8 mouse cellular contexts compared by ENCODE assay signal in the genomic region with DNA sequence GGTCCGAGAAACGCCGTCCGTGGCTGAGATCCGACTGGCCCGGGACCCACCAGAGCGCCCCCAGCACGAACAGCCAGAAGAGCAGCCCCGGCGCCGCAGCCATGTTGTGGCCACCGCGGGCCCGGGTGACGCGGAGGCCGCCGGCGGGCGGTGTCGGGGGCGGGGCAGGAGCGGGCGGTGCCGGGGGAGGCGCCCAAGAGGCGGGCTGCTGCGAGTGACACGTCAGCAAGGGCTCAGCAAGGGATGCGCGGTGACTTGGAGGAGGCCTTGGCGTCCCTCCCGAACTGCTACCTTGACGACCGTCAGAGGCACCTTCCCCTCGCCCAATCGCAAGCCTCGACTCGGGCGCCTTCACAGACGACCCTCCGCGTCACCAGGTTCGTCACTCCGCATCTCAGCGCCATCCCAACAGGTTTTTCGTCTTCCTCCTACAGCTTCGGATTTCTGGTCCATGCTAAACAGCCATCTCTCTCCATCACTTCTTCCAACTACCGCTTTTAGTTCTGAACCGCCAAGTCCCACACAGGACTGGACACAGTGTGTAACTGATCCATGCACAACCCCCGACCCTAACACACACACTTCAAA. TPM values are rescaled to one million over a fixed set of nuclear protein-coding genes. Genes with fewer than 3 reads are reported as not detected.
DNase-seq lines count a peak whose midpoint lies in the region; ATAC-seq and TF ChIP-seq lines count a peak whose summit lies in the region.

Gene Mia3, minus strand, starts transcription at position 127 of the 588 bp plus-strand sequence.

- peaks cover 0 to 2% of the 10 kb centered on the region in 2 experiments; a peak in 1 of 4 replicates for H3K36me3 ChIP-seq in MEL (ENCODE audit: control insufficient read depth in 1 of 2, insufficient read depth in 2 of 2, low read length in 2 of 2)
- H3K36me3 ChIP-seq in lung, embryonic 16.5 days (ENCODE audit: control insufficient read depth, insufficient read depth, low read length) = peaks cover 9% of the 10 kb centered on the region

- H3K4me3 ChIP-seq in MEL (ENCODE audit: control insufficient read depth in 1 of 2, insufficient read depth in 1 of 2, low read depth in 2 of 2, low read length in 2 of 2) = peak within 1 kb of the TSS; percentile 79 to 94
- peak within 1 kb of the TSS; percentile 75 for H3K4me3 ChIP-seq in cerebellum, adult 2 months (replicated peaks; ENCODE audit: insufficient read depth, low read depth, low read length)
- peak within 1 kb of the TSS; percentile 85 for H3K4me3 ChIP-seq in lung, embryonic 16.5 days (ENCODE audit: low read length)

- peak; percentile 98 to 99 for ATAC-seq in hematopoietic stem cell, adult 5-6 weeks (replicated peaks in 1 of 2; ENCODE audit: insufficient read depth in 1 of 2, low FRiP score in 2 of 2, low TSS enrichment in 1 of 2, low read depth in 1 of 2, poor library complexity in 2 of 2, severe bottlenecking in 2 of 2)
- peak; percentile 99 for ATAC-seq in lung, embryonic 16.5 days (ENCODE audit: low read depth)

- no peak within 1 kb of the TSS for H3K27ac ChIP-seq in MEL (ENCODE audit: control insufficient read depth, low read depth, low read length)
- H3K27ac ChIP-seq in cerebellum, adult 2 months (ENCODE audit: insufficient read depth, low read length) = peak within 1 kb of the TSS; percentile 45
- 0 out of 2 replicates have a peak within 1 kb of the TSS, but pooled peaks have one; percentile 38 for H3K27ac ChIP-seq in lung, embryonic 16.5 days (ENCODE audit: low read length)

- 0 out of 6 replicates have a peak, but pooled peaks of 1 of the 3 experiments have one; percentile 18 for TF ChIP-seq CTCF in MEL (IDR thresholded peaks at IDR 0.05 in 2 of 3, conservative IDR thresholded peaks at IDR 0.05 in 1 of 3; ENCODE audit: control insufficient read depth in 1 of 3, insufficient read depth in 1 of 3, low read depth in 2 of 3, low read length in 3 of 3, poor library complexity in 1 of 3, severe bottlenecking in 1 of 3)
- TF ChIP-seq CTCF in cerebellum, adult 2 months (IDR thresholded peaks at IDR 0.05; ENCODE audit: borderline replicate concordance, insufficient read depth, low read depth, low read length) = no peak

- peaks cover 0 to 10% of the 10 kb centered on the region in 2 experiments; a peak in 2 of 4 replicates for H3K4me1 ChIP-seq in MEL (ENCODE audit: control insufficient read depth in 1 of 2, insufficient read depth in 2 of 2, low read length in 2 of 2)
- H3K4me1 ChIP-seq in cerebellum, adult 2 months (ENCODE audit: control insufficient read depth, insufficient read depth, low read length) = peaks cover 7% of the 10 kb centered on the region; the same call in 1 of the 2 replicates
- H3K4me1 ChIP-seq in lung, embryonic 16.5 days (replicated peaks; ENCODE audit: control insufficient read depth, insufficient read depth, low read length) = peaks cover 18% of the 10 kb centered on the region

- WGBS in cerebellum, adult 2 months = 1% methylated on average over 51 of the region's 51 CpGs
- under 1% methylated on average over 41 of the region's 51 CpGs for WGBS in lung, embryonic 16.5 days

- H3K79me2 ChIP-seq in MEL (ENCODE audit: control insufficient read depth, insufficient read depth, low read length, poor library complexity) = peaks cover 4% of the 10 kb centered on the region; the same call in 1 of the 2 replicates

- DNase-seq in MEL (ENCODE audit: low read depth, low spot score) = peak; percentile 97
- DNase-seq in cerebellum, adult 2 months = peak; percentile 98 to 99
- peak; percentile 95 for DNase-seq in forelimb bud, embryonic 11.5 days (ENCODE audit: low read depth, low spot score)
- DNase-seq in layer of hippocampus, adult 9-10 months (ENCODE audit: low spot score) = peak; percentile 89
- DNase-seq in ovary, postnatal 10 days (ENCODE audit: low spot score) = peak; percentile 83
- peak; percentile 93 for DNase-seq in thymus, postnatal 10 days (ENCODE audit: low spot score in 2 of 2)

- peak within 1 kb of the TSS; percentile 87 for H3K4me2 ChIP-seq in lung, embryonic 16.5 days (ENCODE audit: low read depth, low read length)

- H3K9ac ChIP-seq in MEL (ENCODE audit: control insufficient read depth, low read depth, low read length, poor library complexity, severe bottlenecking) = peak within 1 kb of the TSS; percentile 89
- H3K9ac ChIP-seq in lung, embryonic 16.5 days (ENCODE audit: low read length) = peak within 1 kb of the TSS; percentile 83

- TF ChIP-seq RAD21 in MEL (IDR thresholded peaks at IDR 0.05; ENCODE audit: low read depth, low read length) = no peak

- peak; percentile 69 to 98 for TF ChIP-seq POLR2A in MEL (IDR thresholded peaks at IDR 0.05; ENCODE audit: control insufficient read depth in 1 of 2, insufficient read depth in 1 of 2, low read depth in 1 of 2, low read length in 2 of 2, poor library complexity in 1 of 2)
- peak; percentile 90 for TF ChIP-seq POLR2A in cerebellum, adult 2 months (IDR thresholded peaks at IDR 0.05; ENCODE audit: borderline replicate concordance, insufficient read depth, low read length)

- H3K9me3 ChIP-seq in MEL (replicated peaks; ENCODE audit: insufficient read depth, low read length) = no peaks in the 10 kb centered on the region
- no peaks in the 10 kb centered on the region; the same call in 1 of the 2 replicates for H3K9me3 ChIP-seq in lung, embryonic 16.5 days (ENCODE audit: control insufficient read depth, low read length)

- no peak for TF ChIP-seq EP300 in MEL (IDR thresholded peaks at IDR 0.05; ENCODE audit: low read depth in 1 of 2, low read length in 2 of 2)

- peaks cover 0 to 2% of the 10 kb centered on the region in 2 experiments; a peak in 1 of 4 replicates for H3K27me3 ChIP-seq in MEL (ENCODE audit: control insufficient read depth in 1 of 2, insufficient read depth in 2 of 2, low read length in 2 of 2)
- no peaks in the 10 kb centered on the region for H3K27me3 ChIP-seq in cerebellum, adult 2 months (ENCODE audit: control insufficient read depth, insufficient read depth, low read length)
- no peaks in the 10 kb centered on the region for H3K27me3 ChIP-seq in lung, embryonic 16.5 days (ENCODE audit: control insufficient read depth, insufficient read depth, low read depth, low read length)

TF ChIP-seq in MEL, 35 proteins besides CTCF, POLR2A, EP300 and RAD21 (continues in another document):
- peak; percentile 43; the same call in 1 of the 2 replicates for TF ChIP-seq MAX (IDR thresholded peaks at IDR 0.05; ENCODE audit: low read length)
- TF ChIP-seq MXI1 (IDR thresholded peaks at IDR 0.05; ENCODE audit: low read depth, low read length) = peak; percentile 20; the same call in 1 of the 2 replicates
- no peak for TF ChIP-seq KAT2A (conservative IDR thresholded peaks at IDR 0.05; ENCODE audit: low read depth, low read length)
- TF ChIP-seq RCOR1 (IDR thresholded peaks at IDR 0.05; ENCODE audit: low read depth, low read length) = peak; percentile 39; the same call in 1 of the 2 replicates
- no peak for TF ChIP-seq MAFK (IDR thresholded peaks at IDR 0.05; ENCODE audit: borderline replicate concordance, low read depth, low read length)
- TF ChIP-seq TBP (IDR thresholded peaks at IDR 0.05; ENCODE audit: low read depth, low read length) = 0 out of 2 replicates have a peak, but pooled peaks have one; percentile 28
- no peak; the same call in 1 of the 2 replicates for TF ChIP-seq MYB (IDR thresholded peaks at IDR 0.05; ENCODE audit: low read depth, low read length)
- TF ChIP-seq TAL1 (IDR thresholded peaks at IDR 0.05; ENCODE audit: low read length) = no peak
- no peak for TF ChIP-seq UBTF (IDR thresholded peaks at IDR 0.05; ENCODE audit: borderline replicate concordance, insufficient read depth, low read depth, low read length)
- no peak for TF ChIP-seq POLR2AphosphoS2 (IDR thresholded peaks at IDR 0.05; ENCODE audit: low read length)
- peak; percentile 55; the same call in 1 of the 2 replicates for TF ChIP-seq MAZ (IDR thresholded peaks at IDR 0.05; ENCODE audit: low read depth, low read length)
- TF ChIP-seq MYC (IDR thresholded peaks at IDR 0.05; ENCODE audit: low read depth, low read length) = 0 out of 2 replicates have a peak, but pooled peaks have one; percentile 49
- no peak for TF ChIP-seq BHLHE40 (IDR thresholded peaks at IDR 0.05; ENCODE audit: borderline replicate concordance, low read depth, low read length)
- TF ChIP-seq ZKSCAN1 (IDR thresholded peaks at IDR 0.05; ENCODE audit: low read depth, low read length) = no peak
- no peak for TF ChIP-seq SMC3 (IDR thresholded peaks at IDR 0.05; ENCODE audit: low read depth, low read length)
- TF ChIP-seq ETS1 (IDR thresholded peaks at IDR 0.05; ENCODE audit: low read depth, low read length) = no peak; the same call in 1 of the 2 replicates
- no peak for TF ChIP-seq MEF2A (IDR thresholded peaks at IDR 0.05; ENCODE audit: extremely low read depth, insufficient replicate concordance, low read depth, low read length, poor library complexity, severe bottlenecking)
- TF ChIP-seq SIN3A (IDR thresholded peaks at IDR 0.05; ENCODE audit: low read length) = peak; percentile 66
- no peak for TF ChIP-seq ZNF384 (IDR thresholded peaks at IDR 0.05; ENCODE audit: low read depth, low read length)
- TF ChIP-seq HCFC1 (IDR thresholded peaks at IDR 0.05; ENCODE audit: low read depth, low read length) = peak; percentile 59
- TF ChIP-seq ELF1 (IDR thresholded peaks at IDR 0.05; ENCODE audit: low read depth, low read length) = 0 out of 2 replicates have a peak, but pooled peaks have one; percentile 17
- peak; percentile 69; the same call in 1 of the 2 replicates for TF ChIP-seq NELFE (IDR thresholded peaks at IDR 0.05; ENCODE audit: low read depth, low read length)
- TF ChIP-seq GABPA (IDR thresholded peaks at IDR 0.05; ENCODE audit: low read depth, low read length) = no peak
- TF ChIP-seq NRF1 (IDR thresholded peaks at IDR 0.05; ENCODE audit: insufficient read depth, low read depth, low read length, poor library complexity, severe bottlenecking) = peak; percentile 58; the same call in 1 of the 2 replicates
- TF ChIP-seq CHD1 (IDR thresholded peaks at IDR 0.05; ENCODE audit: low read depth, low read length) = no peak
- TF ChIP-seq POLR2AphosphoS5 (IDR thresholded peaks at IDR 0.05; ENCODE audit: borderline replicate concordance, low read depth, low read length) = no peak
- TF ChIP-seq ZMIZ1 (IDR thresholded peaks at IDR 0.05; ENCODE audit: low read depth, low read length) = 0 out of 2 replicates have a peak, but pooled peaks have one; percentile 34
- no peak for TF ChIP-seq CHD2 (IDR thresholded peaks at IDR 0.05; ENCODE audit: low read length)

RNA-seq across cellular contexts. Expression of gene Mia3, which starts in this region (rescaled TPM):
- 46.9 and 47.6 TPM in 2 replicates for total RNA-seq in MEL (2012; rRNA removed)
- 10 to 100 TPM in 1 of 2 experiments, not detected in 1; 50.1 TPM for polyA plus RNA-seq in MEL (2012; ENCODE audit: insufficient read depth in 1 of 2, insufficient read length in 2 of 2, low read depth in 1 of 2, low replicate concordance in 2 of 2, missing spikeins in 1 of 2)
- polyA plus RNA-seq in cerebellum, adult 2 months (2012; rRNA removed) = 167 and 177 TPM in 2 replicates
- 92.4 and 109 TPM in 2 replicates for total RNA-seq in hematopoietic stem cell, adult 5-6 weeks (2017)
- 86.4 and 87.9 TPM in 2 replicates for polyA plus RNA-seq in lung, embryonic 16.5 days (2015; fragmentation: Nextera tagmentation; extraction: Ambion mirVana)
